Mouse (Mus musculus): Measurements from ENCODE around the gene Fyb.

Fyb gene

DNA sequence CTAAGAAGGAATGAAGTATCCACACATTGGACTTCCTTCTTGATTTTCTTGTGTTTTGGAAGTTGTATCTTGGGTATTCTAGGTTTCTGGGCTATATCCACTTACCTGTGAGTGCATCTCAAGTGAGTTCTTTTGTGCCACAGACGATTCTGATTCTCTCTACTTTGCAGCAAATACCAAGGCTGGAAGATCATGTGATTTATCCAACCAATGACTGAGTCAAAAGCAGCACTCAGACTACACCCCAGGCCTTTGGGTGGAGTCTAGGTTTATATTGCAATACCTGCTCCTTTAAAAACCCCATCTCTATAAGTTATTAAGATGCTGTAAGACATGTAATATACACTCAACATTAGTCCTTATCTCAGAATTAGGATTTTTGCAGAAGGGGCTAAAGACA is 77.7 kb downstream of the Fyb start:
- no peak for DNase-seq (ENCODE audit: low read depth, low spot score)
- Histone ChIP-seq H3K36me3 (ENCODE audit: control insufficient read depth, insufficient read depth, low read length, poor library complexity, severe bottlenecking) (no peaks in the 10 kb centered on the region), H3K27me3 (ENCODE audit: control insufficient read depth, insufficient read depth, low read length, poor library complexity, severe bottlenecking) (no peaks in the 10 kb centered on the region)

DNA sequence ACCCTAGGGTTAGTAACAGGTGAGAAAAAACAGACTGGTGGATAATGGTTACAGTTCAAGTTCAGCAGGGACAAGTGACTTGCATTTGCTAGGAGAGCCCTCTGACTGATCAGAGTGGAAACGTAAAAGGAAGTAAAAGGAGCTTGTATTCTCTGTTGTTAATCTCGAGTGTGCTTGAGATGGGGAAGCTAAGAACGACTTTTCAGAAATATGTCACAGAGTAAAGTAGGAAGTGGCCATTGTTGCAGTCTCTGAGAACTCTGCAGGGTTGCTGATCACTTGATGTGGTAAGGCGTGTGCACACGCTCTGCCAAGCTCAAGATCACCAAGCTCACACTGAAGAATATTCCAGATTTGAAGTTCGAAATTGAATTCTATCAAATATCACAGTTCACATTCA is 78.7 kb downstream of the Fyb start:
- no peaks in the 10 kb centered on the region for H3K27me3 ChIP-seq (ENCODE audit: control insufficient read depth, insufficient read depth, low read length, poor library complexity, severe bottlenecking)
- no peak for DNase-seq (ENCODE audit: low read depth, low spot score)

DNA sequence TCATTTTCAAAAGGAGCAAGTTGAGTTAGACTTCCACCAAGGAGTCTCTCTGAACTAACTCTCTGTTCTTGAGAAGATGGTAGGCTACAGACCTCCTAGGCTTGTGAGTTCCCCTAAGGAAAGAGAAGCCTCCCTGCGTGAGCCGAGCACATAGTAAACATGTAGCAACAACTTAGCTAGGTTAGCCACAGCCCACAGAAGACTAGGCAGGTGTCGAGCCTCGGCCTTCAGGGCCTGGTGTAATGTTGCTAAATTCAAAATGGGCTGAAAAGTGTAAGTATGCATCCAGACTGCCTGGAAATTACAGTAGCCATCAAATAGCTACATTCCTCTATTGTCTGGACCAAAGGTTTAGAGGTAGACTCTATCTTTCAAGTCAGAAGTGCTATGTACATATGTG is 79.3 kb downstream of the Fyb start:
- Histone ChIP-seq H3K27me3 (ENCODE audit: control insufficient read depth, insufficient read depth, low read length, poor library complexity, severe bottlenecking) (no peaks in the 10 kb centered on the region), H3K36me3 (ENCODE audit: control insufficient read depth, insufficient read depth, low read length, poor library complexity, severe bottlenecking) (no peaks in the 10 kb centered on the region)
- DNase-seq (ENCODE audit: low read depth, low spot score) = no peak

More for the DNA sequence above, 78.7 kb downstream of the Fyb start:
- no peaks in the 10 kb centered on the region for H3K36me3 ChIP-seq (ENCODE audit: control insufficient read depth, insufficient read depth, low read length, poor library complexity, severe bottlenecking)

DNA sequence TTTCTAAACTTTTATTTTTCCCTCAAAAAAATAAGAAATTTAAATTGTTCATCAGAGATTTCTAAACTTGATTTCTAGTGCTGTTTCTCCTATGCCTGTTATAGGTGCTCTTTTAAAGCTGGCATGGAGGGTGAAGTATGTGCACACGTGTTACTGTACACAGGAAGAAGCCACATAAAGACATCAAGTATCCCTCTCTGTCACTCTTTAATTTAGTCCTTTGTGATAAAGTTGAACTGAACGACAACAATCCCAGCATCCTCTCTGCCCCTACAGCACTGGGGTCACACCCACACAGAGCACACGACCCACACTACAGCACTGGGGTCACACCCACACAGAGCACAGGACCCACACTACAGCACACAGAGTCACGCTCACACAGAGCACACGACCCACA is 88.0 kb downstream of the Fyb start:
- Histone ChIP-seq H3K36me3 (ENCODE audit: control insufficient read depth, insufficient read depth, low read length, poor library complexity, severe bottlenecking) (no peaks in the 10 kb centered on the region), H3K27me3 (ENCODE audit: control insufficient read depth, insufficient read depth, low read length, poor library complexity, severe bottlenecking) (no peaks in the 10 kb centered on the region)
- no peak for DNase-seq (ENCODE audit: low read depth, low spot score)

DNA sequence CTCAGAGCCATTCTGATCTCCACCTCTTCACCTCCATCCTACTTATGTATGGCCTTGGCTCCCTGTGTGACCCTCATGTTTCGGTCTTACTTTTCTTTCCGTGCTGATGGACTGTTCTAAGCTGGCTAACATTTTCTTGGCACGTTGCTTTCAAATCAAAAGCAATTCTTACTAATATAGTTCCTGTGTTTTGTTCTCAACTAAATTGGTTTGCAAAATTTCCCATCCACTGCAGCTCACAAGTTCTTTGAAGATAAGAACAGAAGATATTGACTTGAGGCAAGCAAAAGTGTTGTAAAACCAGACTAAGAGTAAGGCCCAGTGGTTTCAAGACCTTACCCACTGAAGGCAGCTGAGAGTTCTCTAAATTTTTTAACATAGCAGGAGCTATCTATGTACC is 90.2 kb downstream of the Fyb start:
- Histone ChIP-seq H3K27me3 (ENCODE audit: control insufficient read depth, insufficient read depth, low read length, poor library complexity, severe bottlenecking) (no peaks in the 10 kb centered on the region), H3K36me3 (ENCODE audit: control insufficient read depth, insufficient read depth, low read length, poor library complexity, severe bottlenecking) (no peaks in the 10 kb centered on the region)
- DNase-seq (ENCODE audit: low read depth, low spot score) = no peak

DNA sequence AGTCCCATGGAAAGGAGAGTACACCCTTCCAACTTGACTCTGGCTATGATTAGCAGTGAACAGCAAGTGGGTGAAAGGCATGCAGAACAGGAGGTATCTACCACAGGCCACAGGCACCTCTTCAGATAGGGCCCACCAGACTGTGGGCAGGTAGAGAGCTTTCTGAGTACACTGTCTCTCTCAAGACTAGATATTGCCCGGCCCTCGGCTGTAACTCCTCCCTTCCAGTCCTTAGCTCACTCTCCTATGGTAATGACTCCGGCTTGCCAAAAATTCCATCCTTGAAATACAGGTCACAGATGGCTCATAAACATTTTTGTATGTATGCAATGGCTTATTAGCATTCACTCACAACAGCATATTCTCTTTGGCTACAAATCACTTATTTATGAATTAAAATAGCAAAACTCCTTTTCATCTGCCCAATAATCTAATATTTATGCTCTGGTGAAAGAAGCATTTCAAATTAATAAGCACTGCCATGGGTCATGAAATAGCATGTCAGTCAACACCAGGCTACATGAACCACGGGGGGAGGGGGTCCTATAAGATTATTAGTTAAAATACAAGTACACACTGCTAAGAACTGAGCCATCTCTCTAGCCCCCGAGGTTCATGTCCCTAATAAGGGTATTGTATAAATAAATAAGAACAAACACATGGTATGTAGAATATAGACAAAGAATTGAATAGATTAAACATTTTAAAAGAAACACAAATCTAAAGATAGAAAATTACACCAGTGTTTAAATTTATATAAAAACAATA is 93.9 kb downstream of the Fyb start:
- DNase-seq (ENCODE audit: low read depth, low spot score) = no peak
- Histone ChIP-seq H3K27me3 (ENCODE audit: control insufficient read depth, insufficient read depth, low read length, poor library complexity, severe bottlenecking) (no peaks in the 10 kb centered on the region), H3K36me3 (ENCODE audit: control insufficient read depth, insufficient read depth, low read length, poor library complexity, severe bottlenecking) (no peaks in the 10 kb centered on the region)

DNA sequence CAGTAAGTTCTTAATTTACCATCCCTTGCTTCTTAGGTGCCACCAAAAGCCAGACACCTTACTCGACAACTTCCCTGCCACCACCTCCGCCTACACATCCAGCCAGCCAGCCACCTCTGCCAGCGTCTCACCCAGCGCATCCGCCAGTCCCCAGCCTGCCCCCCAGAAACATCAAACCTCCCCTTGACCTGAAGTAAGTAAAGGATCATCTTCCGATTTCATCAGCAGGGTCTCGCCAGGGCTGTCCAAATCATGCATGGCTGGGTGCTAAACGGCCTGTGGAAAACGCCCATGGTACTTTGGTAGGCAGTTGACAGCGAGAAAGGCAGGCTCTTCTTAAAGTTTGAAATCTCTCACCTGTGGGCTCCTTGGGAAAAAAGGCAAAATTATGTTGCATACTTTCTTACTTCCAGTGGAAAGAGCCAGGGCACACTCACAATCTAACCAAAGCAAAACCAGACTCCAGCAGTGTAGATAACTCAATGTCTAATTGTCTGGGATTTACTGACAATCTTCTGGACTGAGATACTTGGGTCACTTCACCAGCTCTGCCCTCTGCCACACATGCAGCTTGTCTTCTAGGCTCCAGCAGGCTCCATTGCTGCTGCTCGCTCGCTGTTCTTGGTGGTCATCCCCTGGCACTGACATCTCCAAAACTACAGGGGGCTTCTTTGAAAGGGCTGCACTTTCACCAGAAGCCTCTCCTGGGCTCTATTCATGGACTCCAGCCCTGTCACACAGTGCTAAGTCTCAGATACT is 97.1 kb downstream of the Fyb start:
- H3K27me3 ChIP-seq (ENCODE audit: control insufficient read depth, insufficient read depth, low read length, poor library complexity, severe bottlenecking) = no peaks in the 10 kb centered on the region
- no peak for DNase-seq (ENCODE audit: low read depth, low spot score)
- no peaks in the 10 kb centered on the region for H3K36me3 ChIP-seq (ENCODE audit: control insufficient read depth, insufficient read depth, low read length, poor library complexity, severe bottlenecking)

DNA sequence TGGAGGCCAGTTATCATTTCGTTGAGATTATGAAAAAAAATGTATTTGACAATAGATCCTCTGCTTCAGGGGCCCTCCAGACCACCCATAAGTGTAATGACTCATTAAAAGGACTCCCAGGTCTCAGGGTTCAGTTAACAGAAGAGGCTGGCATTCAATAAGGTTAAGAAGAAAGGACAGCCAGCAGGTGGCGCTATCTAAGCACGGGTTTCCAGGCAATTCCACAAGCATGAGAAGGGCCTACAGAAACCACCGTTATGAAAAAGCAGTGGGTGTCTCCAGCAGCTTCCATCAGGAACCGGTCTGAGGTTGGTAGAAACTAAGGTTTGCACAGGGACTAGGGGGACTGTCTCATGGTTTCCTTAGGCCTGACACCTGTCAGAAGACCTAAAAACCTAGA is 99.9 kb downstream of the Fyb start:
- Histone ChIP-seq H3K27me3 (ENCODE audit: control insufficient read depth, insufficient read depth, low read length, poor library complexity, severe bottlenecking) (no peaks in the 10 kb centered on the region), H3K36me3 (ENCODE audit: control insufficient read depth, insufficient read depth, low read length, poor library complexity, severe bottlenecking) (no peaks in the 10 kb centered on the region)
- DNase-seq (ENCODE audit: low read depth, low spot score) = peak; percentile 83

DNA sequence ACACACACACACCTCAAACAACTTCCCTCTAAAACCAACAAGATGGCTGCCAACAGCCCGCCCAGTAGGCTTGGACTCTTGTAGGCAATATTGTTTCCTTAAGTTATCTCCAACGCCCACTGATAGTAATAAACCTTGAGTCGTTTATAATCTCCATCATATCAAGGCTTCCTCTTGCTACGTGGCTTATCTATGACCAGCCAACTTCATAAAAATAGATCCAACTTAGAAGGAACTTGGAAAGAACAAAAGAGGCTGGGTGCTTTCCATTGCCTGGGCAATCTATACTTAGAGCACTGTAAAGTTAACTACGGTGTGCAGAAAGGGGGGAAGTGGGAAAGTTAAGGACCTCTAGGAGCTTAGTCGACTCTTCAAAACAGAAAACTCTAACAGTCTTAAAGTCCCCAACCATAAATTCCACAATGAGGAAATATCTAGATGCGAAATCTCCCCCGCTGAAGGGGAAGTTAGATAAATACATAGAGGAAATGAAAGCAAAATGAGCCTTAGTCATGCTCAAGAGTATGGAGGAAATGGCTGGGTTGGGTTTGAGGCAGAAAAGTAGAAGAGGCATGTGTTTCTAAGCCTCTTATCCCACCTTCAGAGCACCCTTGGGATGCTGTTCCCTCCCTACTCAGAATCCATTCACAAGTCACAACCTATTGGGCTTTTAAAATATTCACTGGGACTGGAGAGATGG is 101.0 kb downstream of the Fyb start:
- no peaks in the 10 kb centered on the region for H3K36me3 ChIP-seq (ENCODE audit: control insufficient read depth, insufficient read depth, low read length, poor library complexity, severe bottlenecking)
- DNase-seq (ENCODE audit: low read depth, low spot score) = peak; percentile 64
- H3K27me3 ChIP-seq (ENCODE audit: control insufficient read depth, insufficient read depth, low read length, poor library complexity, severe bottlenecking) = no peaks in the 10 kb centered on the region

DNA sequence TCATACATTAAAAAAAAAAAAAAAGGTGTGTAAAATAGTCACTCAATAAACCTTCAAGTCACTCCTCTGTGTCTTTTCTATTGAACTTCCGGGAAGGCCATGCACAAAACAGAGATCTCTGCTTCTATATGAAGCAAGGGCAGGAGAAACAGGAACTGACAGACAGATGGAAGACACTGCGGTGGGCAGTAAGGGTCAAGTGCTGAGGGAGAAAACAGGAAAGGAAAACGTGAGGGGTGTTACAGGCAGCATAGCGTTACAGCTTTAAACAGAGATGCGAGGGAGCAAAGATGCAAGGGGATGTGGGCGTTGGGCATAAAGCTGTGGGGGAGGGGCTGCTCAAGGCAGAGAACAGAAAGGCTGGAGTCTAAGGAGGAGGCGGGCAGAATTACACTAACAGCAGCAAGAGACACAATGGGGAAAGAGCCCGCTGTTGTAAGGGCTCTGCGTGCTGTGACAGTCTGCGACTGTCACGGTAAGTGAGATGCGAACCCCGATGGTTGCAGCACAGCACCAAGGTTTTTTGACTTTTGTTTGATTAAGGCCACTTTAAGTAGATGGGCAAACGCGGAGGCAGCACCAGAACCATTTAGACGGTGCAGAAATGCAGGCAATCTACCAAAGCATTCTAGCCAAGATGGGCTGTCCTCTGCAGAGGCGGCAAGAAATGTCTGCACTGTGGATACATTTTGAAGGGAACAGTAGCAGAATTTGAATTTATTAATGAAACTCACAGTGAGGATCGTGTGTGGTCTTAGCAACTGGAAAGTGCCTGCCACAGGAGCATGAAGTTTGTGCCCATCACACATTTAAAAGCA is 101.9 kb downstream of the Fyb start:
- DNase-seq (ENCODE audit: low read depth, low spot score) = peak; percentile 3
- Histone ChIP-seq H3K27me3 (ENCODE audit: control insufficient read depth, insufficient read depth, low read length, poor library complexity, severe bottlenecking) (no peaks in the 10 kb centered on the region), H3K36me3 (ENCODE audit: control insufficient read depth, insufficient read depth, low read length, poor library complexity, severe bottlenecking) (no peaks in the 10 kb centered on the region)

DNA sequence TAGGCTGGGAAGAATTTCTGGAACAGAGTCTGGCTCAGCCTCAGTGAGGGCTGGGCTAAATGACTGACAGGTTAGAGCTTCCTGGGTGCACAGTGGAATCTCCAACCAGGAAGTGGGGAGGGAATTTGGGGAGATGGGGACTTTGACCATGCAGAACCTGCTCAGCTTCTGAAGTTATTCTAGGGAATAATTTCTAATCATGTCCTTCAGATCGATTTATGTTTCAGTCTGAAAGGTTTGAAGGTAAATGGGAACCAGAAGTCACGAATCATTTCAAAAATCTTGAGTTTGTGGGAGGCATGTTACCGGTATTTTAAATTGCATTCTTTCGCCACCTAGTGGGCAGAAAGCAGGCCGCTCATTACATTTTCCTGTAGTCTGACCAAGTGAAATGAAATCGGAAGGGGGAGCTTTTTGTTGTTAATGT is 103.0 kb downstream of the Fyb start:
- Histone ChIP-seq H3K27me3 (ENCODE audit: control insufficient read depth, insufficient read depth, low read length, poor library complexity, severe bottlenecking) (no peaks in the 10 kb centered on the region), H3K36me3 (ENCODE audit: control insufficient read depth, insufficient read depth, low read length, poor library complexity, severe bottlenecking) (no peaks in the 10 kb centered on the region)
- peak; percentile 68 for DNase-seq (ENCODE audit: low read depth, low spot score)

DNA sequence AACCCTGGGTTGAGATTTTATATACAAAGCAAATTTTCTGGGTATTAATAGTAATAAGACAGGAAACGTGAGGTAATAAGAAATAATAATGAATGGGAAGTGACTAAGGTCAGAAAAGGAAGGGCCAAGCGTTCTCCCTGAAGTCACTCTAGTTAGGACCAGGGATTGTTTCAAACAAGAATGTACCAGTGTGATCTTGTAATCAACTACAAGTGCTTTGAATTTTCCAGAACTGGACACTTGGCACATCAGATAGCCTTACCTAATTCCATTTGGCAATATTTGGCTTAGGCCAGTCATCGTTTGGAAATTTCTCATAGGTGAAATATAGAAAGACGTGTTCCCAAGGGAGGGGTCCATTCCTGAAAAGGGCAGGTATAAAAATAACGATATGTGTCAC is 103.5 kb downstream of the Fyb start:
- DNase-seq (ENCODE audit: low read depth, low spot score) = no peak
- no peaks in the 10 kb centered on the region for H3K27me3 ChIP-seq (ENCODE audit: control insufficient read depth, insufficient read depth, low read length, poor library complexity, severe bottlenecking)
- no peaks in the 10 kb centered on the region for H3K36me3 ChIP-seq (ENCODE audit: control insufficient read depth, insufficient read depth, low read length, poor library complexity, severe bottlenecking)

DNA sequence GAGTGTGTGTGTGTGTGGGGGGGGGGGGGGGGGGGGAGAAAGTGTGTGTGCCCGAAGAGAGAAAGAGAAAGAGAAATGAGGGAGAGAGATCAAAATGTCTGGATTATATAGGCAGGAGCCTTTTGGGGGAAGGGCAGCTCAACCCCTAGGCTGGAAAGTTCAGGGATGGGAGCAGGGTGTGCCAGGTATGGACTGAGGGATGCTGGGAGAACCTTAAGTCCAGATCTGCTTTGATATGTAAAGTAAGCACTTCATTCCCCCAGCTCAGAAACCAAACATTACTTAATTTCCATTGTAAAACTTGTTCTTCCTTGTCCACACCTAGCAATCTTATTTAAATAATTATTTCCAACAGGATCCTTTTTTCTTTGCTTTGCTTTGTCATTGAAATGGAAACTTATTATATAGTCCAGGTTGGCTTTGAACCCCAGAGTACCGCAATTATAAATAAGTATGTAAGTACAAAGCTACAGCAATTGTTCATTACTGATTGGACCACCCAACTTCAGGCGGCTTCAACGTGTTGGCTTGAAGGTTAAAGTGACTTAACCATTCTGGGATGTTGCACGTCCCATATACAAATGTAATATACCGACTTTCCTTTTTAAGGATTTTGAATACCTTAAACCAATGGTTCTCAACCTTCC is 105.9 kb downstream of the Fyb start:
- no peak for DNase-seq (ENCODE audit: low read depth, low spot score)
- Histone ChIP-seq H3K36me3 (ENCODE audit: control insufficient read depth, insufficient read depth, low read length, poor library complexity, severe bottlenecking) (no peaks in the 10 kb centered on the region), H3K27me3 (ENCODE audit: control insufficient read depth, insufficient read depth, low read length, poor library complexity, severe bottlenecking) (no peaks in the 10 kb centered on the region)

DNA sequence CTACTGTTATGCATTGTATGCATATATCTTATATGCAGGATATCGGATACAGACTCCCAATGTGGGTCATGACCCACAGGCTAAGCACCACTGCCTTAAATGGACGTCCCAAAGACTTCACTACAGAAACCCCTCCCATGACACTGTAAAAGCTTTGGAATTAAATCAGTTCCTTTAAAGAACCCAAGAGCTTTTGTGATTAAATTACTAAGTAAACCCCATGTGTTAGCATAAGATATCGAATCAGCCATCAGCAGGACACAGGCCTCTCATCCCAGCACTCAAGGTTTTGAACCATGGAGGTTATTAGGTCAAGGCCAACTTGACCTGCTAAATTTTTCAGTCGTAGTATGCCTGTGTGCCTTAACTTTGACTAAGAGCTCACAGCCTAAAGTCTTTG is 106.5 kb downstream of the Fyb start:
- Histone ChIP-seq H3K27me3 (ENCODE audit: control insufficient read depth, insufficient read depth, low read length, poor library complexity, severe bottlenecking) (no peaks in the 10 kb centered on the region), H3K36me3 (ENCODE audit: control insufficient read depth, insufficient read depth, low read length, poor library complexity, severe bottlenecking) (no peaks in the 10 kb centered on the region)
- DNase-seq (ENCODE audit: low read depth, low spot score) = no peak
